Mouse (Mus musculus) embryonic facial prominence, embryonic 11.5 days (tissue): Measurements from ENCODE around the gene Bdkrb2. TPM values are rescaled to one million over a fixed set of nuclear protein-coding genes. Genes with fewer than 3 reads are reported as not detected.

Source experiments
- ATAC-seq: fragments of 200-750 bp; cut with Nextera tagmentation; replicated peaks from 2 replicates; pipeline ENCODE4 v1.8.0; 2017; ENCODE audit warnings: low read depth; ENCODE audit not compliant: insufficient number of reproducible peaks, low FRiP score, low TSS enrichment
- DNase-seq: peaks from one replicate; pipeline ENCODE4 v3.0.0-alpha.2; 2015; ENCODE audit warnings: low spot score
- H3K27ac ChIP-seq: fragments of 300-500 bp; sonication (generic); replicated peaks from 2 replicates; pipeline ENCODE4 v1.5.1; 2014; ENCODE audit warnings: mild to moderate bottlenecking, low read depth, low read length, control low read depth
- H3K27me3 ChIP-seq: fragments of 300-500 bp; sonication (generic); 2 replicates; pipeline ENCODE4 v1.6.1; 2014; ENCODE audit warnings: mild to moderate bottlenecking, low read length, moderate library complexity, mixed read lengths; ENCODE audit not compliant: control insufficient read depth, insufficient read depth
- H3K36me3 ChIP-seq: fragments of 300-500 bp; sonication (generic); replicated peaks from 2 replicates; pipeline ENCODE4 v1.6.1; 2014; ENCODE audit warnings: low read depth, mild to moderate bottlenecking, low read length, moderate library complexity, mixed read lengths; ENCODE audit not compliant: control insufficient read depth, insufficient read depth
- H3K4me1 ChIP-seq: fragments of 300-500 bp; sonication (generic); 2 replicates; pipeline ENCODE4 v1.6.1; 2014; ENCODE audit warnings: low read length, mixed read lengths; ENCODE audit not compliant: control insufficient read depth, insufficient read depth
- H3K4me2 ChIP-seq: fragments of 300-500 bp; sonication (generic); 2 replicates; pipeline ENCODE4 v1.6.1; 2014; ENCODE audit warnings: low read depth, mild to moderate bottlenecking, control low read depth, low read length, moderate library complexity
- H3K4me3 ChIP-seq: fragments of 300-500 bp; sonication (generic); 2 replicates; pipeline ENCODE4 v1.5.1; 2014; ENCODE audit warnings: low read depth, low read length, control low read depth
- H3K9ac ChIP-seq: fragments of 300-500 bp; sonication (generic); replicated peaks from 2 replicates; pipeline ENCODE4 v1.6.1; 2014; ENCODE audit warnings: mild to moderate bottlenecking, control low read depth, low read length
- H3K9me3 ChIP-seq: fragments of 300-500 bp; sonication (generic); replicated peaks from 2 replicates; pipeline ENCODE4 v1.6.1; 2016; ENCODE audit warnings: mild to moderate bottlenecking, low read length, inconsistent platforms, mixed read lengths; ENCODE audit not compliant: control insufficient read depth
- WGBS: fragments of 180-500 bp; shearing (Covaris S2); extraction: QIAGEN DNeasy Blood & Tissue Kit; methylation state at CpG from one replicate; pipeline ENCODE4 v1.1.7; 2014; 5-methylcytosine and 5-hydroxymethylcytosine counted together
- polyA plus RNA-seq: library from polyadenylated mRNA; unstranded; fragments of >200 nt; fragmentation: Nextera tagmentation; extraction: Ambion mirVana; gene quantifications from 2 replicates; pipeline ENCODE4 v1.2.1, GENCODE M21; 2014

Bdkrb2 gene
- polyA plus RNA-seq, 1 experiment from 2014 or later, result 0.17 TPM

- Histone ChIP-seq H3K27me3 (no peaks in the 10 kb centered on the region), H3K36me3 (no peaks in the 10 kb centered on the region; the same call in 1 of the 2 replicates), H3K9me3 (no peaks in the 10 kb centered on the region), H3K4me1 (no peaks in the 10 kb centered on the region), H3K4me2 (no peak overlapping the region), H3K27ac (no peak overlapping the region), H3K9ac (no peak overlapping the region), H3K4me3 (no peak overlapping the region)
- 62% methylated on average over 5 of the region's 5 CpGs for WGBS
- DNase-seq (no peak), ATAC-seq (no peak)
Observed at GRCm38 (mm10) chr12:105526829-105527228, 36.2 kb upstream of the Bdkrb2 start.

- Histone ChIP-seq H3K27ac (no peak overlapping the region), H3K4me3 (no peak overlapping the region), H3K9me3 (no peaks in the 10 kb centered on the region), H3K4me2 (no peak overlapping the region), H3K36me3 (no peaks in the 10 kb centered on the region), H3K27me3 (no peaks in the 10 kb centered on the region), H3K9ac (no peak overlapping the region), H3K4me1 (no peaks in the 10 kb centered on the region)
- no peak for DNase-seq
- ATAC-seq, result no peak
- WGBS, result 65% methylated on average over 9 of the region's 9 CpGs
Observed at GRCm38 (mm10) chr12:105529545-105529944, 33.5 kb upstream of the Bdkrb2 start.

- ATAC-seq (no peak), DNase-seq (no peak)
- H3K4me1 ChIP-seq, result no peaks in the 10 kb centered on the region
- H3K9me3 ChIP-seq, result no peaks in the 10 kb centered on the region
- no peak overlapping the region for H3K9ac ChIP-seq
- H3K4me2 ChIP-seq, result no peak overlapping the region; the same call in 1 of the 2 replicates
- H3K27ac ChIP-seq, result no peak overlapping the region
- WGBS, result 38% methylated on average over 8 of the region's 8 CpGs
- H3K36me3 ChIP-seq, result no peaks in the 10 kb centered on the region
- H3K27me3 ChIP-seq, result no peaks in the 10 kb centered on the region
- no peak overlapping the region for H3K4me3 ChIP-seq
Observed at GRCm38 (mm10) chr12:105531724-105532371, 31.2 kb upstream of the Bdkrb2 start.

GRCm38 (mm10) chr12:105534842-105535241, 28.2 kb upstream of the Bdkrb2 start:
- Histone ChIP-seq H3K27ac (no peak overlapping the region), H3K4me1 (no peaks in the 10 kb centered on the region), H3K36me3 (no peaks in the 10 kb centered on the region), H3K4me3 (no peak overlapping the region), H3K9ac (no peak overlapping the region), H3K27me3 (no peaks in the 10 kb centered on the region), H3K9me3 (no peaks in the 10 kb centered on the region), H3K4me2 (no peak overlapping the region)
- ATAC-seq (no peak), DNase-seq (no peak)
- WGBS, result 89% methylated on average over 4 of the region's 4 CpGs

GRCm38 (mm10) chr12:105535968-105536760, 26.9 kb upstream of the Bdkrb2 start:
- 64% methylated on average over 13 of the region's 13 CpGs for WGBS
- ATAC-seq, result no peak
- Histone ChIP-seq H3K4me3 (no peak overlapping the region), H3K36me3 (no peaks in the 10 kb centered on the region), H3K27me3 (no peaks in the 10 kb centered on the region), H3K27ac (no peak overlapping the region), H3K4me2 (no peak overlapping the region), H3K9ac (no peak overlapping the region), H3K4me1 (no peaks in the 10 kb centered on the region), H3K9me3 (no peaks in the 10 kb centered on the region)
- DNase-seq, result no peak

- WGBS, result 78% methylated on average over 5 of the region's 5 CpGs
Observed at GRCm38 (mm10) chr12:105537162-105537561, 25.9 kb upstream of the Bdkrb2 start.

GRCm38 (mm10) chr12:105539649-105540048, 23.4 kb upstream of the Bdkrb2 start:
- H3K4me3 ChIP-seq, result no peak overlapping the region
- H3K36me3 ChIP-seq, result no peaks in the 10 kb centered on the region
- H3K4me1 ChIP-seq, result no peaks in the 10 kb centered on the region
- WGBS, result 92% methylated on average over 10 of the region's 10 CpGs
- DNase-seq, result no peak
- no peaks in the 10 kb centered on the region for H3K27me3 ChIP-seq
- H3K4me2 ChIP-seq, result no peak overlapping the region
- H3K27ac ChIP-seq, result no peak overlapping the region
- no peak overlapping the region for H3K9ac ChIP-seq
- ATAC-seq, result no peak
- no peaks in the 10 kb centered on the region for H3K9me3 ChIP-seq

More at GRCm38 (mm10) chr12:105537162-105537561, 25.9 kb upstream of the Bdkrb2 start:
- Histone ChIP-seq H3K9ac (no peak overlapping the region), H3K27ac (no peak overlapping the region), H3K4me1 (no peaks in the 10 kb centered on the region), H3K4me3 (no peak overlapping the region), H3K27me3 (no peaks in the 10 kb centered on the region), H3K4me2 (no peak overlapping the region), H3K36me3 (no peaks in the 10 kb centered on the region), H3K9me3 (no peaks in the 10 kb centered on the region)
- ATAC-seq, result no peak
- no peak for DNase-seq
